Mouse (Mus musculus): Measurements from ENCODE around the gene Ets2.
"Not testable (repeated sequence)": the region's sequence is repeated elsewhere in the genome, so short reads cannot be mapped to it uniquely, and the experiment has no call there.

Gene Ets2

GRCm38 (mm10) chr16:95699721-95700120 is 2.2 kb upstream of the Ets2 start:
- DNase-seq (ENCODE audit: extremely low read depth, low read depth) = no peak

DNA sequence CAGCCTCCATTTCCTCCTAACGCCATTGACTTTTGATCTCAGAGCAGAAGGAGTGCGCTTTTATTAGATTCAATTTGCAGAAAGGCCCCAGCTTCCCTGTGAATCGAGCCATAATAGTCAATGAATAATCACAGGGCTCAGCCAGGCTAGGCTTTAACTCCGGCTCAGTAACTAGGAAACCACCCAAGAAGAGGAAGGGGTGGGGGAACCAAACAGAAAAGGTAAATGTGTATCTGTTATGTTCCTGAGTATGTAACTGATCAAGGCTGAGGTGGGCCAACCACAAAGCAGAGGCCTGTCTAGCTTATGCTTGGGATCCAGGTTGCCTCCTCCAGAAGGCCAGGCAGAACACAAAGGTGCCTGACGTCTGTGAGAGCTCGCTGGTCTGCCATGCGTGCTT is 1.7 kb upstream of the Ets2 start:
- no peak for DNase-seq (ENCODE audit: extremely low read depth, low read depth)

GRCm38 (mm10) chr16:95702562-95703545 is 979 bp downstream of the Ets2 start:
- peak; percentile 15 for DNase-seq (ENCODE audit: extremely low read depth, low read depth)

- DNase-seq (ENCODE audit: extremely low read depth, low read depth) = no peak
These were observed 2.1 kb downstream of the Ets2 start for GRCm38 (mm10) chr16:95703958-95704357.

DNA sequence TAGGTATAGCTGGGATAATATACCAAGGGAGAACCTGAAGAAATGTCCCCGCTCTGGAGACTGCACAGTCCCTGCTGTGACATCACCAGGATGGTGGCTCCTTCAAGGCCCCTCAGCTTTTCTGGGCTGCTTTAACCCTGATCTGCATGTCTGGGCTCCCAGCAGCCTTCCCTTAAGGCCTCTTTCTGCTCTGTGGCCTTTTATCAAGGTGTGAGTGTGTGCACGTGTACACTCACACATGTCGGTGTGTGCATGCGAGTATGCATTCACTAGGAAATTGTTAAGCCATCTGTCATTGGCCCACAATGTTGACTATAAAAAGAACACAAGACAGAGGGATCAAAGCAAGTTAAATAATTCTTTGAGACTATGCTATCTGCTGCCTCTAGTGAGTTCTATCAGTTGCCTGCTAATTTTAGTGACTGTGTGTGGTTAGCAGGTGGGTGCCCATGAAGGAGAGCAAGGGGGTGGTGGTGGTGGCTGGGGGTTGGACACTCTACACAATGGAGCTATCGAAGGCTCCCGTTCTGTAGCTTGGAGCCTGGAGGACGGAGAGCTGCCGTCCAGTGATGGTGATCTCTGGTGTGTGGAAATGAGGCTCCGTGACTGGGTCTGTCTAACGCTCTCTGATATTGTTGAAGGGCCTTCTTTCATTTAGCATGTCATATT is 2.9 kb downstream of the Ets2 start:
- no peak for DNase-seq (ENCODE audit: extremely low read depth, low read depth)

DNA sequence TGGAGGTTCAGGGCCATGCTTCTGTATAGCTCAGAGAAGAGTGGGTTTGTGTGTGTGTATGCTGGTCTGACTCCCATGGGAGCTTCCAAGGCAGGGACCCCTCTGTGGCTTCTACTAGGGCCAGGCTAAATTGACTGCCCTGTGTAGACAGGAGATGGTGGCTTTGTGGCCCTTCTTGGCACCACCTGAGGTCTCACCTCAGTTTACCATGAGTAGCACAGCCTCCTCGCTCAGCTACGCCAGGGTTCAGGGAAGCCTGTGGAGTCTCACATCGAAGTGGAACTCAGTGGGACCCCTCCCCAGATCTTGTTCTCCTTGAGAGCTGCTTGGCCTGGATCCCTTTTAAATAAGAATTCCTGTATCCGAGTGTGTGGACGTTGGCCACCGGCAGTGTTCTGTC is 3.9 kb downstream of the Ets2 start:
- DNase-seq (ENCODE audit: extremely low read depth, low read depth) = no peak

- DNase-seq (ENCODE audit: extremely low read depth, low read depth) = no peak
These were observed 6.5 kb downstream of the Ets2 start for GRCm38 (mm10) chr16:95708211-95709004.

GRCm38 (mm10) chr16:95709175-95709574 is 7.3 kb downstream of the Ets2 start:
- no peak for DNase-seq (ENCODE audit: extremely low read depth, low read depth)

GRCm38 (mm10) chr16:95710129-95710528 is 8.3 kb downstream of the Ets2 start:
- DNase-seq (ENCODE audit: extremely low read depth, low read depth) = no peak

- no peak for DNase-seq (ENCODE audit: extremely low read depth, low read depth)
These were observed 10.2 kb downstream of the Ets2 start for GRCm38 (mm10) chr16:95712121-95712520.

- not testable (repeated sequence) for DNase-seq (ENCODE audit: extremely low read depth, low read depth)
These were observed 11.2 kb downstream of the Ets2 start for GRCm38 (mm10) chr16:95713077-95713476.

DNA sequence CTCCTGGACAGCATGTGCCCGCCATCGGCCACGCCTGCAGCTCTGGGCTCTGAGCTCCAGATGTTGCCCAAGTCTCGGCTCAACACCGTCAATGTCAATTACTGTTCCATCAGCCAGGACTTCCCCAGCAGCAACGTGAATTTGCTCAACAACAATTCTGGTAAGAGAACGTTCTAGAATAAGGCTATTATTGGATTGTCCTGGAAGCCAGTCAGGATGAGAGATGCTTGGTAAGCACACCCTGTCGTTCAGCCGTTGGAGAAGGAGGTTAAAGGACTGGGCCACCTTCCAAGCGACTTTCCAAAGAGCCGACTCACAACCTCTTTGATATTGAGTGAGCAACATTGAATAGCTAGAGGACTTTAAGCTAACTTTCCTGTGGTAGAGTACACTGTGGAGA is 13.2 kb downstream of the Ets2 start:
- no peak for DNase-seq (ENCODE audit: extremely low read depth, low read depth)

DNA sequence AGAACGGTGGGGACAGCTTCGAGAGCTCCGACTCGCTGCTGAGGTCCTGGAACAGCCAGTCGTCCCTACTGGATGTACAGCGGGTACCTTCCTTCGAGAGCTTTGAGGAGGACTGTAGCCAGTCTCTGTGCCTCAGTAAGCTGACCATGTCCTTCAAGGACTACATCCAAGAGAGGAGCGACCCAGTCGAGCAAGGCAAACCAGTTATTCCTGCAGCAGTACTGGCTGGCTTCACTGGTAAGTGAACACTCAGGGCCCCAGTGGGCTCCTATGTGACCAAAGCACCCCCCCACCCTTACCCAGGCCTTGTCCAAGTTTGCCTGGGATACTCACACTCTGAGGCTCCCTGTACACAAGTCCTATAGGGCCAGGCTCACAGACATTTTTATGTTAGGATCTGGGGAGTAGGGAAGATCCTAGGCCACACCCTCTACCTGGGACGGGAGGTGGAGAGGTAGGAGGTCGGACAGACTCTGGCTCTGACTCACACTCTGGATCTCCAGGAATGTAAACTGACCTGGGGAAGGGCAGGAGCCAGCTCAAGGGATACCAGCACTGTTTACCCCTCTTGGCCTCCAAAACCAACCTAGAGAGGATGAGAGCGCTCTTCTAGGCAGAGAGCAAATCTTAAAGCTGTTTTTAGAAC is 14.3 kb downstream of the Ets2 start:
- DNase-seq (ENCODE audit: extremely low read depth, low read depth) = no peak

DNA sequence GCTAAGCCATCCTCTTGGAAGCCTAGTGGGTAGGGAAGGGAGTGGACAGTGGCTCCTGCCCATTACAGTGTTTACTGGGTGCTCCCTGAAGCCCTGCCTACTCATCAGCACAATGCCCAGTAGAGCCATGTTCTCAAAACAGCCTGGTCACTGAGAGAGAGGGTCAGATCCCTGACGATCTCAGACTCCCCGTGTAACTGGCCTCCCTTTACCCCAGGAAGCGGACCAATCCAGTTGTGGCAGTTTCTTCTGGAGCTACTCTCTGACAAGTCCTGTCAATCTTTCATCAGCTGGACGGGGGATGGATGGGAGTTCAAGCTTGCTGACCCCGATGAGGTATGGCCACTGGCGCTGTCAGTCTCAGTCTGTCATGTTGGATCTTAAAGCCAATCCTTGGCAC is 15.8 kb downstream of the Ets2 start:
- no peak for DNase-seq (ENCODE audit: extremely low read depth, low read depth)

GRCm38 (mm10) chr16:95718119-95718518 is 16.2 kb downstream of the Ets2 start:
- DNase-seq (ENCODE audit: extremely low read depth, low read depth) = no peak

GRCm38 (mm10) chr16:95720532-95720931 is 18.7 kb downstream of the Ets2 start:
- no peak for DNase-seq (ENCODE audit: extremely low read depth, low read depth)

- DNase-seq (ENCODE audit: extremely low read depth, low read depth) = no peak
These were observed 22.4 kb downstream of the Ets2 start for GRCm38 (mm10) chr16:95724251-95724650.

GRCm38 (mm10) chr16:95724776-95725175 is 22.9 kb downstream of the Ets2 start:
- no peak for DNase-seq (ENCODE audit: extremely low read depth, low read depth)

- DNase-seq (ENCODE audit: extremely low read depth, low read depth) = no peak
These were observed 24.9 kb downstream of the Ets2 start for GRCm38 (mm10) chr16:95726802-95727201.

DNA sequence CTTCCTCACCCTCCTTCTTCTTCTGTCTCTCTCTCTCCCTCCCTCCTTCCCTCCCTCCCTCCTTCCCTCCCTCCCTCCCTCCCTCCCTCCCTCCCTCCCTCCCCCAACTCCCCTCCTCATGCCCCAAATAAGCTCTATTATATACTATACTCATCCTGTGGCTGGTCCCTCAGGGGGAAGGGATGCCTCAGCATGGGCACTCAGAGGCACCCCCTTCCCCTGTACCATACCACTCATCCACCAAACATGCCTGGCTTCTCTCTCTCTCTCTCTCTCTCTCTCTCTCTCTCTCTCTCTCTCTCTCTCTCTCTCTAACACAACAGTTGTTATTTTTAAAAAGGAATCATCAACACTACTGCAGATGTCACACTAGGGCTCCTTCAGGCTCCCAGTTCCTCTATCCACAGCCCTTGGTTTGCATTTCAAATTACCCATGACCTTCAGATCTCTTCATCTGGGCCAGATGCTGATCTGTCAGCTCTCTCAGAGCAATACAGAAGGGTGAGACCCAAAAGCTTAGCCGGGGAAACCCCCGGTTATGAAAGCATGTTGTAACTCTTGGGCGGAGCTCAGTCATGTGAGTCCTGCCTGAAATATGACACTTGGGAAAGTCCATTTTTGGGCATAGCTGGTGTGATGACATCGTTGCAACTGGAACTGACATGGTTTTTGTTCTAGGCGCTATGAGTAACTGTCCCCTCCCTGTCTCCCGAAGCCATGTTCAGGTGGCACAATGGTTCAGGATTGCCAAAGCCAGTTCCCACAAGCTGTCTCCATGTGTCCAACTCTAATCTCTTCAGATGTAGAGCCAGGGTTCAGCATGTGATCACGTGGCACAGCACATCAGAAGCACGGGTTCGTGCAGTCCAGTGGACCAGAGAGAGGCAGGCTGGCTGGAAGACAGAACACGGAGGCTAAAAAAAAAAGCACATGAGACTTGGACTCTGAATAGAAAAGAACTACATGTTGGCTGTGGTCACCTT is 26.9 kb downstream of the Ets2 start:
- DNase-seq (ENCODE audit: extremely low read depth, low read depth) = peak; percentile 47
